Mouse (Mus musculus) thymus, adult 2 months (tissue): ENCODE measurements at regions not wholly inside any gene's neighbourhood (a gene's known extent, or its start where the extent isn't known, plus 50 kb on each side); places are given as distances from the start of the nearest gene placed in this dataset.

Source experiments
- DNase-seq: peaks from one replicate; pipeline ENCODE4 v3.0.0; 2021
- H3K27ac ChIP-seq: fragments of 200-500 bp; 2 replicates; pipeline ENCODE4 v1.5.1; 2012; ENCODE audit warnings: low read length, control low read depth; ENCODE audit not compliant: control insufficient read depth, insufficient read depth
- H3K27me3 ChIP-seq: fragments of 200-500 bp; 2 replicates; pipeline ENCODE4 v1.6.1; 2012; ENCODE audit warnings: mild to moderate bottlenecking, low read length, moderate library complexity, mixed read lengths; ENCODE audit not compliant: control insufficient read depth, insufficient read depth
- H3K36me3 ChIP-seq: fragments of 200-500 bp; 2 replicates; pipeline ENCODE4 v1.6.1; 2012; ENCODE audit warnings: mild to moderate bottlenecking, low read length, moderate library complexity; ENCODE audit not compliant: control insufficient read depth, insufficient read depth
- H3K4me1 ChIP-seq: fragments of 200-500 bp; replicated peaks from 2 replicates; pipeline ENCODE4 v1.6.1; 2012; ENCODE audit warnings: low read length; ENCODE audit not compliant: control insufficient read depth, insufficient read depth
- H3K4me3 ChIP-seq: fragments of 200-500 bp; 2 replicates; pipeline ENCODE4 v1.5.1; 2012; ENCODE audit warnings: mild to moderate bottlenecking, low read length, control low read depth, moderate library complexity; ENCODE audit not compliant: control insufficient read depth, insufficient read depth
- CTCF ChIP-seq: fragments of 200-500 bp; IDR thresholded peaks from 2 replicates; pipeline ENCODE4 v1.5.1; 2012; ENCODE audit warnings: mild to moderate bottlenecking, control low read depth, low read length, moderate library complexity, borderline replicate concordance; ENCODE audit not compliant: control insufficient read depth, poor library complexity, insufficient read depth; ENCODE audit errors: extremely low read depth
- POLR2A ChIP-seq: fragments of 200-500 bp; IDR thresholded peaks from 2 replicates; pipeline ENCODE4 v1.6.1; 2012; ENCODE audit warnings: mild to moderate bottlenecking, low read length, control low read depth, moderate library complexity; ENCODE audit not compliant: control insufficient read depth, poor library complexity, insufficient read depth; ENCODE audit errors: extremely low read depth
- WGBS: fragments of 180-500 bp; shearing (Covaris S2); methylation state at CpG from one replicate; pipeline ENCODE4 v1.1.7; 2018; 5-methylcytosine and 5-hydroxymethylcytosine counted together

- H3K27ac ChIP-seq, result no peak overlapping the region
- H3K4me3 ChIP-seq, result no peak overlapping the region
- DNase-seq, result no peak
- H3K36me3 ChIP-seq, result no peaks in the 10 kb centered on the region
- H3K4me1 ChIP-seq, result no peaks in the 10 kb centered on the region
- H3K27me3 ChIP-seq, result no peaks in the 10 kb centered on the region
- TF ChIP-seq POLR2A, result no peak
- TF ChIP-seq CTCF, result no peak
- 84% methylated on average over 5 of the region's 5 CpGs for WGBS
Measured at GRCm38 (mm10) chr2:133282692-133283091, 269.3 kb upstream of the Bmp2 start.

GRCm38 (mm10) chr2:133283709-133284108, 268.2 kb upstream of the Bmp2 start:
- Histone ChIP-seq H3K27me3 (no peaks in the 10 kb centered on the region), H3K4me1 (no peaks in the 10 kb centered on the region), H3K36me3 (no peaks in the 10 kb centered on the region), H3K27ac (no peak overlapping the region), H3K4me3 (no peak overlapping the region)
- WGBS, result 69% methylated on average over 1 of the region's 1 CpGs
- TF ChIP-seq CTCF, result no peak
- no peak for TF ChIP-seq POLR2A
- no peak for DNase-seq

GRCm38 (mm10) chr2:133294136-133294535, 257.8 kb upstream of the Bmp2 start:
- Histone ChIP-seq H3K4me1 (no peaks in the 10 kb centered on the region), H3K4me3 (no peak overlapping the region), H3K27me3 (no peaks in the 10 kb centered on the region), H3K27ac (no peak overlapping the region), H3K36me3 (no peaks in the 10 kb centered on the region)
- TF ChIP-seq POLR2A, result no peak
- no peak for TF ChIP-seq CTCF
- no peak for DNase-seq
- 85% methylated on average over 7 of the region's 7 CpGs for WGBS

- no peaks in the 10 kb centered on the region for H3K27me3 ChIP-seq
- WGBS, result 83% methylated on average over 3 of the region's 3 CpGs
- no peaks in the 10 kb centered on the region for H3K4me1 ChIP-seq
- TF ChIP-seq CTCF (no peak), POLR2A (no peak)
- H3K36me3 ChIP-seq, result no peaks in the 10 kb centered on the region
- H3K27ac ChIP-seq, result no peak overlapping the region
- no peak overlapping the region for H3K4me3 ChIP-seq
- DNase-seq, result no peak
Measured at GRCm38 (mm10) chr2:133305936-133306335, 246.0 kb upstream of the Bmp2 start.

- Histone ChIP-seq H3K27me3 (no peaks in the 10 kb centered on the region), H3K27ac (no peak overlapping the region), H3K36me3 (no peaks in the 10 kb centered on the region), H3K4me3 (no peak overlapping the region), H3K4me1 (no peaks in the 10 kb centered on the region)
- no peak for DNase-seq
- WGBS, result 52% methylated on average over 1 of the region's 1 CpGs
- TF ChIP-seq POLR2A, result no peak
- no peak for TF ChIP-seq CTCF
Measured at GRCm38 (mm10) chr2:133311001-133311400, 241.0 kb upstream of the Bmp2 start.

- H3K27me3 ChIP-seq, result no peaks in the 10 kb centered on the region
- DNase-seq, result no peak
- WGBS, result 68% methylated on average over 6 of the region's 6 CpGs
- no peak overlapping the region for H3K27ac ChIP-seq
- no peaks in the 10 kb centered on the region for H3K36me3 ChIP-seq
- TF ChIP-seq CTCF (no peak), POLR2A (no peak)
- H3K4me3 ChIP-seq, result no peak overlapping the region
- H3K4me1 ChIP-seq, result no peaks in the 10 kb centered on the region
Measured at GRCm38 (mm10) chr2:133326290-133327050, 225.5 kb upstream of the Bmp2 start.
